Mouse (Mus musculus) gastrocnemius, postnatal 10 days (tissue): ENCODE results near the gene Asz1. TPM values are rescaled to one million over a fixed set of nuclear protein-coding genes. Genes with fewer than 3 reads are reported as not detected.

Source experiments
- DNase-seq: peaks from one replicate; pipeline ENCODE4 v3.0.0; 2021; ENCODE audit warnings: mixed read lengths
- total RNA-seq, 2 experiments: library from RNA; stranded (reverse); gene quantifications; 2 replicates each; pipeline ENCODE4 v1.2.3; 2021

Gene Asz1
- total RNA-seq, 2 experiments from 2014 or later: not detected

DNA sequence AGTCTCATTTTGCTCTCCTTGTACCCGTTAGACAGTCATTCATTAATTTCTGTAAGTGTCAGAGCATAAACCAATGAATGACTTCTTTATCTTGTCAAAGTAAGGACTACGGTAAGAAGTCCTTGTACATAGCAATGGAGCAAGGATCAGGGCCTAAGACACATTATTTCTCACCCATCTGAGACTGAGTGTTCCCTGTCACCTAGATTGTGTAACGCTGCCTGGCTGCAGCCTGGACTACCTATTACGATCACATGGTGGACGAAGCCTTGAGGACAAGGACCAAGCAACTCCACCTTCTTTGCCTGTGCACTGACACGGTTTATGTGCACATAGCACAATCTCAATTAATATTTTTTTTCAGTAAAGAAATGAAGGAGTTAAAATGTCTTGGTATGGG, 106.8 kb downstream of the Asz1 start:
- no peak for DNase-seq

Other genes starting within 250 kb of the Asz1 start
- 1 to 10 TPM in 1 of 2 experiments, under 1 TPM in 1; 0.54 to 1.2 TPM for gene Wnt2, start 78.5 kb downstream of the Asz1 start, total RNA-seq
- gene Cftr, start 61.6 kb upstream of the Asz1 start, total RNA-seq: not detected